Mouse (Mus musculus) gonadal fat pad, adult 2 months (tissue): ENCODE data around the gene B3gat3. TPM values are rescaled to one million over a fixed set of nuclear protein-coding genes. Genes with fewer than 3 reads are reported as not detected.
"Not testable (repeated sequence)": the region's sequence is repeated elsewhere in the genome, so short reads cannot be mapped to it uniquely, and the experiment has no call there.

ENCODE experiments used
- DNase-seq: peaks from one replicate; pipeline ENCODE4 v3.0.0-alpha.2; 2012; ENCODE audit warnings: low read depth
- polyA plus RNA-seq: library from polyadenylated mRNA; depleted of rRNA; stranded (reverse); fragments of >200 nt; gene quantifications from 2 replicates; pipeline ENCODE4 v1.2.3, GENCODE M21; 2012; rRNA removed

B3gat3 gene
- 83.8 and 88.2 TPM in 2 replicates for polyA plus RNA-seq

DNA sequence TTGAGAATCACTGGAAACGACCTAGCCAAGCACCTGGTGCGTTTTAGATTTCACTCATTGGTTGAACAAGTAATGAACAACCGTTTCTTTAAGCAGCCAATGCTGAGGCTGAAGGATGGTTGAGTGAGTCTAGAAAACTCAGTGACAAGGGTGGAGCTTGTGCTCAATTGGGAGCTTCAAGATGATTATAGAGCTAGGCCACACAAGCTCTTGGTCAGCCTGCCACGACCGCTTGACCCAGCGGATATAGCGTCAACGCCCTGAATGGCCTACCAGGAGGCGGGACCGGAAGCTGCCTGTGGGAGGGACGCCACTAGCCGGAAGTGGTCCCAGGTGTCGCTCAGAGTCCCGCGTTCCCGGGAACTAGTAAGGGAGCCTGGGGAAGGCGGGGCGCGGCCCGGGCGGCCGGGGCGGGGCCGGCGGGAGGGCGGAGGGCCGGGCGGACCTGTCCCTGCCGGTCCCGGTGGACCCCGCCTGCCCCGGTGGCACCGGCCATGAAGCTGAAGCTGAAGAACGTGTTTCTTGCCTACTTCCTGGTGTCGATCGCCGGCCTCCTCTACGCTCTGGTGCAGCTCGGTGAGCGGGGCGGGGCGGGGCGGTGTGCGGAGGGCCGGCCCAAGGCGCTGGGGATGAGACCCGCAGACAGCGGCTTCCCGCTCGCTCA lies at the start of gene B3gat3:
B3gat3 (plus strand) TSS at position 302 of the 664 bp plus-strand sequence.
- DNase-seq: no peak

DNA sequence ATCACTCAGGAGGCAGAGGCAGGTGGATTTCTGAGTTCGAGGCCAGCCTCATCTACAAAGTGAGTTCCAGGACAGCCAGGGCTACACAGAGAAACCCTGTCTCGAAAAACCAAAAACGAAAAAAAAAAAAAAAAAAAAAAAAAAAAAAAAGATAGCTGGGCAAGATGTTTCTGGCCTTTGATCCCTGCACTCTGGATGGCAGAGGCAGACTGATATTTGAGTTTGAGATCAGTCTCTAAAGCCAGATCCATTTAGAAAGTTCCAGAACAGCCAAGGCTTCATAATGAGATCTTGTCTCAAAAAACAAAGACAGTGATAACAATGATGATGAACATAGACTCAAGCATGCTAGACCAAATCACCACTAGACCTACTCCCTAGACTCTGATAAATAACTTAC lies 49.8 kb upstream of the B3gat3 start:
- DNase-seq: not testable (repeated sequence)

DNA sequence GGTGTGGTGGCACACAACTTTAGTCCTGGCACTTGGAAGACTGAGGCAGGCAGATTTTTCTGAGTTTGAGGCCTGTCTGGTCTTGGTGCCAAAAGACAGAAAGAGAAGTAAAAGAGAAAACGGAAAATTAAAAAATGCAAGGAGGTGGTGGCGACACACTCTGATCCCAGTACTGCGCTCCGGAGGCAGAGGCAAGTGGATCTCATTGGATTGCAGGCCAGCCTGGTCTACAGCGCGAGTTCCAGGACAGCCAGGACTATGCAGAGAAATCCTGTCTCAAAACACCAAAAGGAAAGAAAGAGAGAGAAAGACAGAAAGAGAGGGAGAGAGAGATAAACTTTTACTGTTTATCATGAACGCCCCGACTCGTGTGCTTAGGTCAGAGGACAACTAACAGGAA lies 49.3 kb upstream of the B3gat3 start:
- no peak for DNase-seq

DNA sequence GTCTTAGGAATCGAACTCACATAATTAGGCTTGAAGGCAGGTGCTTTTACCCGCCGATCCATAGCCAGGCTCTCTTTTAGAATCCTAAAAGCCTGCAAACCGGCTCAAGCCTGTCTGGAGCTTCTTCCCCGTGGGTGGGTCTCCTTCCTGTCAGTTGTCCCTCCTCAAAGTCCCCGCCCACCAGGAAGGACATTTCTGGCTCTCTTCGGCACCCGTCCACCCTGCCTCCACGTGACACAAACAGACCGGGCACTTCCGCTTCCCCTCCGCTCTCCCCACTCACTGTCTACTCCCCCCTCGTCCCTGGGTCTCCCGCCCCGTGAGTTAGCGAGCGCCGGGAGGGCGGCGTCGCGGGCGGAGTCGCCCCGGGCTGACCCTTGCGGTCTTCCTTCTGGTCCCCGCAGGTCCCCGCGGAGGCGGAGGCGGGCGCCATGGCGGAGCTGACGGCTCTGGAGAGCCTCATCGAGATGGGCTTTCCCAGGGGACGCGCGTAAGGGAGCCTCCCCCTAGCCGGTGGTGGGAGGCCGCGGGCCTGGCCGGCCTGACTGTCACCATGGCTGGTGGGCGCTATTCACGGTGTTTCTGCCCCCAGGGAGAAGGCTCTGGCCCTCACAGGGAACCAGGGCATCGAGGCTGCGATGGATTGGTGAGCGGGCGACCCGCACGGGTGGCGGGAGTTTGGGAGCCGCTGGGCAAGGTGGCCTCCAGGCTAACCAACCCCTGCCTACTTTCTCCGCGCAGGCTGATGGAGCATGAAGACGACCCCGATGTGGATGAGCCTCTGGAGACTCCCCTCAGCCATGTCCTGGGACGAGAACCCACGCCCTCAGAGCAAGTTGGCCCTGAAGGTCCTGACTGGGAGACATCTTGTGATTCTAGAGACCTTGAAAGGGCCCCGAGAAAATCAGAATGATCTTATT lies 48.6 kb upstream of the B3gat3 start, which contains the start of gene Ubxn1:
Ubxn1 (plus strand) TSS at position 230 of the 920 bp plus-strand sequence.
- peak; percentile 93 for DNase-seq

DNA sequence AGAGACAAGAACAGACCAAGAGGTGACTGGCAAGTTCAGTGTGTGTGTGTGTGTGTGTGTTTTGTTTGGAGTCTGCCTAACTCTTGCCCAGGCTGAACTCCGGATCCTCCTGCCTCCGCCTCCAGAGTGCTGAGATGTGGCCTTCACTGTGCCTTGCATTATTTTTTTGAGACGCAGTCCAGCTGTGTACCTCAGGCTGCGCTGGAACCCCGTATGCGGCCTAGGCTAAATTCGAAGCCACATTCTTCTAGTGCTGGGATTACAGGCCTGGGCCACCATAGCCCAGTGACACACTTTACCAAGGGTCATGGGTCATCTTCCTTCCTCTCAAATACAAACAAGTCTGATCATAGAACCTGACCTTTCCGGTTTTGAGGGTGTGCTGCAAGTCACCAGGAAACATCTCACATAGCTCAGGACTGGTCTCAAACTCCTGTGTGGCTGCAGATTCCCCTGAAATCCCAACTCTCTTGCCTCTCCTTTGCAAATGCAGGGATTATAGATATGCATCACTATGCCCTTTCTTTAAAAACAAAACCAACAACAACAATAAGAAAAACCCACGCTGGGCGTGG lies 47.8 kb upstream of the B3gat3 start:
- no peak for DNase-seq

DNA sequence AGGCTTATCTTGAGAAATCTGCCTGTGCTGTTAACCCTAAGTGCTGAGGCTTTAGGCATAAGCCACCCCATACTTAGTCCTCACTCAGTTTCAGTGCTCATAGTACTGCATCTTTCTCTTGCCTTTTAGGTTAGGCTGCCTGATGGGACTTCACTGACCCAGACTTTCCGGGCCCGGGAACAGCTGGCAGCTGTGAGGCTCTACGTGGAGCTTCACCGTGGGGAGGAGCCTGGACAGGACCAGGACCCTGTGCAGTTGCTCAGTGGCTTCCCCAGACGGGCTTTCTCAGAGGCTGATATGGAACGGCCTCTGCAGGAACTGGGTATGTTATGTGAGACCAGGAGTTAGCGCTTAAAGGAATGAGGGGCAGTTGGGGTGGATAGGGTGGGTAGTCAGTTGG lies 45.1 kb upstream of the B3gat3 start:
- no peak for DNase-seq

DNA sequence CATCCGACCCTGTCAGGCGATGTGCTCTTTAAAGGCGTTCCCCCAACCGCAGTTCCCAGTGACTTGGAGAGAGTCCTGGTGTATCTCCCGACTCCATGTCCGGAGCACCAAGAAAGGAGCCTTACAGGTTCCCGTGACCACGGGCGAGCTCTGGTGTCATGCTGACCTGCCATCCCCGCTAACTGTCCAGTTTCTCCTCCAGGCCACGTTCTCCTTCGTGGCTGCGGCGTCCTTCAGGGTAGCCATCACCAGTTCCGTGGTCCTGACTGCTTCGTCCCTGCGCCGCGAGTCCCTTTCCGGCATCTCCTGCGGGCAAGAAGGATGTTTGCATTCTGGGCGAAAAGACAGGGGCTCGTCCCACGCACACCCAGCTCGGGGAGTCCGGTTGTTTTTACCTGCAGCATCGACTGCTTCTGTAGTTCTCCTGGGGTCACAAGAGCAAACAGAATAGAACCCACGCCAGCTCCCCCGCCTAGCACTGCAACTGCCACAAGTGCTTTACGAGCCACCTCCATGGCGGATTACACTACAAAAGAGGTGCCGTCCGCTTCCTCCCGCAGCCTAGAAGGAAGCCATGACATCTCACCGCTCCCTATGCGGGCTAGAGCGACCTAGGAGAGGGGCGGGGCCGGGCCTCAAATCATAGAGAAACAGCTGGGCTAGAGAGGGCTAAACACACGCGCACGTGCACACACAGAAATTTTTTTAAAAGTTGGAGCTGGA lies 39.7 kb upstream of the B3gat3 start, which contains the start of gene Uqcc3:
Uqcc3 (minus strand) TSS at position 613 of the 723 bp plus-strand sequence.
- DNase-seq: no peak

DNA sequence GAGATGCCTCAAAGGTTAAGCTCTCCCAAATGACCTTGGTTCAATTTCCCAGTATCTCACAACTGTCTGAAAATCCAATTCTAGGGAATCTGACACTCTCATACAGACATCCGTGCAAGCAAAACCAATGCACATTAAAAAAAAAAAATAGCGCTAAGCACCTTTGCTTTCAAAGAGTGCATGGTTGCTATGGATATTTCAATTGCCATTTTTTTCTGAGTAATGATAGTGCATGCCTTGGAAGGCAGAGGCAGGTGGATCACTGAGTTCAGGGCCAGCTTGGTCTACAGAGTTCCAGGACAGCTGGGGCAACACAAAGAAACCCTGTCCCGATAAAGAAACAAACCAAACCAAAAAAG lies 39.2 kb upstream of the B3gat3 start:
- DNase-seq: no peak

DNA sequence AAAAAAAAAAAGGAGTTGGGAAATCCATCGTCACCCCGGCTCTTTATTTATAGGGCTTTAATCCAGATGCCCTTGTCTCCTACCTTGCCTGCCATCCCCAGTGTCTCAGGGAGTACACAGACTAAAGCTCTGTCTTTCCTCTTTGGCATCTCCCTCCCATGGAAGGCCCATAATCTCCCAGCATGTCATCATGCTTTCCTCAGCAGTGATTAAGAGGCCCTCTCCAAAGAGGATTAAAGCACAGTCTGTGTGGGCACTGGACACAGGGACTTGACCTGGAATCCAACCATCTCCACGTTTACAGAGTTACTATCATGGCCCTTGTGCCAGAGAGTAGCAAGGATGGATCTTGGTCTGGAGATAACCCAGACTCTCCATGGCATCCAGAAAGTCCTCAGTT lies 36.6 kb upstream of the B3gat3 start, which contains the start of the genes Lbhd1 and Gm49403:
Lbhd1 (plus strand) TSS at position 117 of the 400 bp plus-strand sequence.
Gm49403 (plus strand) TSS at position 315 of the 400 bp plus-strand sequence.
- no peak for DNase-seq

DNA sequence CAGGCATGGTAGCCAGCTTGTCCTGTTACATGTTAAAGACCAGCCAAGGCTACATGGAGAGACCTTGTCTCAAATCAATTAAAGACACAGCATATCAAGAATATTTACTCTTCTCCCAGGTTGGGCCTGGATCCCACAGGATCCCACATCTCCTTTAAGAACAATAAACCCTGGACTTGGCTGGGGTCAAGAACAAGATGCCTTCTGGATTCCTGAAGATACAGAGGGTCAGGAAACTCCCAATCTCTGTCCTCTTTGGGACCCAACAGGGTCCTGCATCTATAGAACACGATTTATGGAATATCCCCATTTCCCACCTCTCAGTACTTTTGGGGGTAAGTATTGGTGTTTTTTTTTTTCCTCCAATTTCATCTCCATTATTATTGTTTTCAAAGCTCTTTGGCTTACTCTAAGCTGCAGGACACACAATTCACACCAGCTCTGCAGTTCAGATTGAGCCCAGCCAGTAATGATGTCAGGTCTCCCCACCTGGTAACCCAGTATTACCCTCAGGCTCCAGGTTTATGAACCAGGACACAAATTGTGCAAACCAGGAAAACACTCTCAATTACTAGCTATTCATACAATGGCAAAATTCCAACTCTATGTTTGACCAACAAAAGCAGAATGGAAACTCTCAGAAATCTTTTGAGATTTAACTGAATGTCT lies 33.1 kb upstream of the B3gat3 start:
- no peak for DNase-seq

DNA sequence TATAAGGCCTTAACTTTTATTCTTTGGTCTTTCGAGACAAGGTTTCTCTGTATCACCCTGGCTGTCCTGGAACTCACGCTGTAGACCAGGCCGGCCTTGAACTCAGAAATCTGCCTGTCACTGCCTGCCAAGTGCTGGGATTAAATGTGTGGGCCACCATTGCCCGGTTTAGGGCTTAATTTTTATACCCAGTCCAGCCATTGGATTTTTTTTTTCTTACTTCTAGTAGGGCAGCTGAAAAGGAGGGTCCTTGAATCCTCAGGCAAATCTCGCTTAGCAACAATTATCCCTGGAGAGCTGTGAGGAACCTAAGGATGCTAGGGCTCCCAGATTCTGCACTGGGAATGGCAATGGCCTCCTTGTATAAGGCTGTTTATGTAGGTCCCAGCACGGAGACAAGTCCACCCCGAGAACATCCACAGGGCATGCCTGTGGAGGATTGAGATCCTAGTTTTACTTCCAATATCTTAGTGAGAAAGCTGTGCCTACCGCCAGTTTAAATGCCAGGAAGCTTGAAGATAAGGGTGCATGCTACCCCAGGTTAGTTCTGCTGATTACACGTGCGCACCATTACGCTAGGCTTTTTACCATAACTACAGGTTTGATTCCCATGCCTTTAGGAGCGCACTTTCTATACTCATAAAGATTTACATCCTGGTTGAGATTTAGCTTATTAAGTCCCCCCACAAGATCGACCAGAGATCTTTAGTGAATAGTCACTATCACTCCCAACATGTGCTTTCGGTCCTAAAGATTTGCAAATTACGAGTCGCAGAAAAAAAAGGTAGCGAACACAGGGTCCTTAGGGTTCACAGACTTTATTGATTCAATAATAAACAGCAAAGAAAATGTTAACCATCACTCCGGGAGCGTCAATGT lies 32.4 kb upstream of the B3gat3 start:
- DNase-seq: no peak

DNA sequence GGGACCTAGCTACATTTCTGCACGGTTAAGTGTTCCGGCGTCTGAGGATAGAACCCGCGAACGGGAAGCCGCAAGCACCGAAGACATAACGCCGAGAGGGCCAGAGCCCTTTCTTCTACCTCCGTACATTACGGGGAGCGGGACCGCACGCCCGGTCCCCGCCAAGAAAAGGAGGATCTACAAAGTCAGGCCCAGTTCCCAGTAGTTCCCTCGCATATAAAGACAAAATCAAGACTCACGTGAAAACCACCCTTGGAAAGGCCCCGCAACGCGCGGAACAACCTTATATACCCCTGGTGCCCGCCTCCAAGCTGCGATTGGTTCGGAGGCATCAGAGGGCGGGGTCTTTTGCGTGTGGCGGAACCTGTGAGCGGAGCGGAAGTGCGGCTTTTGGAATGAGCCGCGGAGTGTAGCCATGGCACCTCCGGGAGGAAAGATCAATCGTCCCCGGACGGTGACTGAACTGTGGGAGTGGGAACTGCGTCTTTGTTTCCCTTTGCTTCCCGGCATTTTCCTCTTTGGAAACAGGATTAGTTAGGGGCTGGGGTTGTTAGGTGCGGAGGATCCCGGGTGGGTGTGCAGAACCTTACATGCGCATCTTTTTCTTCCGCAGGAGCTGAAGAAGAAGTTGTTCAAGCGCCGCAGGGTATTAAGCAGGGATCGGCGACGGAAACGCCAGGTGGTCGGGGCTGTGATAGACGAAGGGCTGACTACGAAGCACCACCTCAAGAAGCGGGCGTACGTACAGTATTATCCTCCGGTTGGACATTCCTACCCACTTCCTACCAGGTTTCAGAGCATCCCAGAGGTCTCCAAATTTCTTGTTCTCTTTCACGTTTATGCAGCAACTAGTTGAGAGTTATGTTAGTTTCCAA lies 31.4 kb upstream of the B3gat3 start, which contains the start of the genes 1810009A15Rik and Gm49416:
1810009A15Rik (plus strand) TSS at position 343 of the 875 bp plus-strand sequence.
Gm49416 (plus strand) TSS at position 416 of the 875 bp plus-strand sequence.
- DNase-seq: no peak

DNA sequence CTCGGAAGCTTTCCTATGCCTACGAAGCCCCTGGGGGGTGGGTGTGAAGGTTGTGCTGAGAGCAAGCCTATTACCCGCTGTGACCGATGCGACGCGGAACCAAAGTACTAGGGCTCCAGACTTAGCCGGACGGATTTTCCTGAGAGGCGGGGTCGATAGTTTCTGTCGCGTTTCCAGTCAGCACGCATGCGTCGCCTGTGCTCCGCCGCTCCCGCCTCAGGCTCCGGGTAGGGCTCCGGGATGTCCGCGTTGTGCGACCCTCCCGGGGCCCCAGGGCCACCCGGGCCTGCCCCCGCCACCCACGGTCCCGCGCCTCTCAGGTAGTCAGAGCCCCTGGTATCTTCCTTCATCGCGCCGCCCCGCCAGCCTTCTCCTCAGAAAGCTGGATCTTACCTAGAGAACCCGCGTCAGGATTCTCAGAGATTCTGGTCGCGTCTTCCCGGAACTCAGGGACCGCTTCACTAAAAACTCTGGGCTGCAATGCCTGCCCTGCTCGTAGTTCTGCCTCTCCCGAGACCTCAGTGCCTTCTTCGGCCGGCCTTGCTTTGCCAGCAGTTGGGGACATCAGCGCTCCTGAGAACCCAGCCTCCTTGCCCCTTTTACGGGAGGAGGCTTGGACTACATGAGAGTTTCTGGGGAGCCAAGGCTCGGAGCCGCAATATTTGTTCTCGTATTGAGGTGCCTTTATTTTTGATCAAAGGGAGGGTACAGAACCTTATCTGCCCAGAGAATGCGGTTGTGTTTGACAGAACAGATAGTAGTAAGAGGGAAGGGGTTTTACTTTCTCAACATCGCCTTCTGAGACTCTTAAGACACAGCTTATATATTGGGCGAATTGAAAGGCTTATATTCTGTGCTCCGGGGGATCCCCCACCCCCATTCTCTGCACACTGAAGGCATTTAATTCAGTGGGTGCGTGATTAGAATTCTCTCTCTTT lies 27.1 kb upstream of the B3gat3 start, which contains the start of gene Ints5:
Ints5 (plus strand) TSS at position 177 of the 938 bp plus-strand sequence.
- DNase-seq: no peak

DNA sequence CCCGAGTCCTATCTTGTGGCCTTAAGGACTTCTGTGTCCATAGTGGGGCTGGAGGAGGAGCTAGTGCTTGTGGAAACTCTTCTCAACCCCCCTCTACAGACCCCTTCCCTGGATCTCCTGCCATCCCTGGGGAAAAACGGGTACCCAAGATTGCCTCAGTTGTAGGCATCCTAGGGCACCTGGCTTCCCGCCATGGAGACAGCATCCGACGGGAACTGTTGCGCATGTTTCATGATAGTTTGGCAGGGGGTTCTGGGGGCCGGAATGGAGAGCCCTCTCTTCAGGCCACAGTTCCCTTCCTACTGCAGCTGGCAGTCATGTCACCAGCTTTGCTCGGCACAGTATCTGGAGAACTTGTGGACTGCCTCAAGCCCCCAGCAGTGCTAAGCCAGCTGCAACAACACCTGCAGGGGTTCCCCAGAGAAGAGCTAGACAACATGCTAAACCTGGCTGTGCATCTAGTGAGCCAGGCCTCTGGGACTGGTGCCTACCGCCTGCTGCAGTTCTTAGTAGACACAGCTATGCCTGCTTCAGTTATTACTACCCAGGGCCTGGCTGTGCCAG lies 24.7 kb upstream of the B3gat3 start:
- no peak for DNase-seq

DNA sequence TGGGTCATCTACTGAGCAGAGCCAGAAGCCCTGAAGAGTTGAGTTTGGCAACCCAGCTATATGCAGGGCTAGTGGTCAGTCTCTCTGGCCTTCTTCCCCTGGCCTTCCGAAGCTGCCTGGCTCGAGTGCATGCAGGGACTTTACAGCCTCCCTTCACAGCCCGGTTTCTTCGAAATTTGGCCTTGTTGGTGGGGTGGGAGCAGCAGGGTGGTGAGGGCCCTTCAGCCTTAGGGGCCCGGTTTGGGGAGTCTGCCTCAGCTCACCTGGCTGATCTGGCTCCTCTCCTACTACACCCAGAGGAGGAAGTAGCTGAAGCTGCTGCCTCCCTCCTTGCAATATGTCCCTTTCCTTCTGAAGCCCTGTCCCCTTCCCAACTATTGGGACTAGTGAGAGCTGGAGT lies 23.9 kb upstream of the B3gat3 start:
- not testable (repeated sequence) for DNase-seq

DNA sequence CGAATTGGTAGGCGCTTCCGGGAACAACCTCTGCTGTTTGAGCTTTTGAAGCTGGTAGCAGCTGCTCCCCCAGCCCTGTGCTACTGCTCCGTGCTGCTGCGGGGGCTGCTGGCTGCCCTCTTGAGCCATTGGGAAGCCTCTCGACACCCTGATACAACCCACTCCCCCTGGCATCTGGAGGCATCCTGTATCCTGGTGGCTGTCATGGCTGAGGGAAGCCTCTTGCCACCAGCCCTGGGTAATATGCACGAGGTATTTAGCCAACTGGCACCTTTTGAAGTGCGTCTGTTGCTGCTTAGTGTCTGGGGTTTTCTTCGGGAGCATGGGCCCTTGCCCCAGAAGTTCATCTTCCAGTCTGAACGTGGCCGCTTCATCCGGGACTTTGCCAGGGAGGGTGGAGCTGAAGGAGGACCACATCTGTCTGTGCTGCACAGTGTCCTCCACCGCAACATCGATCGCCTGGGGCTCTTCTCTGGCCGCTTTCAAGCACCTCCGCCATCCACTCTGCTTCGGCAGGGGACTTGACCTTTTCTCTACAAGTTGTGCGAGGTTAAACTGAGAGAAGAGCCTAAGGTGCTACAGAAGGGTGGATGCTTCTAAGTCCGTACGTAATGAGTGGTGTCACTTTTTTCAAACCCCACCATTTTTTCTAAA lies 22.8 kb upstream of the B3gat3 start:
- not testable (repeated sequence) for DNase-seq
